Mouse (Mus musculus) stomach, postnatal 0 days (tissue): ENCODE data around the gene Nos2. TPM values are rescaled to one million over a fixed set of nuclear protein-coding genes. Genes with fewer than 3 reads are reported as not detected.

ENCODE experiments used
- ATAC-seq: fragments of 200-750 bp; cut with Nextera tagmentation; 2 replicates; pipeline ENCODE4 v1.8.0; 2017; ENCODE audit not compliant: low FRiP score, low TSS enrichment
- DNase-seq: peaks from one replicate; pipeline ENCODE4 v3.0.0-alpha.2; 2016; ENCODE audit warnings: low spot score
- H3K27ac ChIP-seq: fragments of 300-500 bp; sonication (generic); replicated peaks from 2 replicates; pipeline ENCODE4 v1.5.1; 2014; ENCODE audit warnings: mild to moderate bottlenecking, control low read depth
- H3K27me3 ChIP-seq: fragments of 300-500 bp; sonication (generic); 2 replicates; pipeline ENCODE4 v1.6.1; 2014; ENCODE audit warnings: low read length; ENCODE audit not compliant: control insufficient read depth, insufficient read depth
- H3K36me3 ChIP-seq: fragments of 300-500 bp; sonication (generic); 2 replicates; pipeline ENCODE4 v1.6.1; 2014; ENCODE audit warnings: low read length, mixed read lengths; ENCODE audit not compliant: control insufficient read depth, insufficient read depth
- H3K4me1 ChIP-seq: fragments of 300-500 bp; sonication (generic); replicated peaks from 2 replicates; pipeline ENCODE4 v1.6.1; 2014; ENCODE audit warnings: antibody characterized with exemption; ENCODE audit not compliant: control insufficient read depth, insufficient read depth
- H3K4me2 ChIP-seq: fragments of 300-500 bp; sonication (generic); replicated peaks from 2 replicates; pipeline ENCODE4 v1.6.1; 2014; ENCODE audit warnings: low read depth, mild to moderate bottlenecking, control low read depth, moderate library complexity
- H3K4me3 ChIP-seq: fragments of 300-500 bp; sonication (generic); 2 replicates; pipeline ENCODE4 v1.5.1; 2014; ENCODE audit warnings: low read depth, low read length, control low read depth
- H3K9ac ChIP-seq: fragments of 300-500 bp; sonication (generic); 2 replicates; pipeline ENCODE4 v1.6.1; 2014; ENCODE audit warnings: mild to moderate bottlenecking, low read length, control low read depth, mixed read lengths
- H3K9me3 ChIP-seq: fragments of 300-500 bp; sonication (generic); 2 replicates; pipeline ENCODE4 v1.6.1; 2016; ENCODE audit warnings: low read length; ENCODE audit not compliant: control insufficient read depth
- CTCF ChIP-seq: IDR thresholded peaks from 2 replicates; pipeline ENCODE4 v1.5.1; 2016; ENCODE audit warnings: antibody characterized with exemption, low read depth, mild to moderate bottlenecking, moderate library complexity
- EP300 ChIP-seq: optimal IDR thresholded peaks from 2 replicates; pipeline ENCODE3; 2016; ENCODE audit warnings: antibody characterized with exemption
- WGBS: fragments of 180-500 bp; shearing (Covaris S2); extraction: QIAGEN DNeasy Blood & Tissue Kit; methylation state at CpG from one replicate; pipeline ENCODE4 v1.1.7; 2014; 5-methylcytosine and 5-hydroxymethylcytosine counted together
- polyA plus RNA-seq: library from polyadenylated mRNA; unstranded; fragments of >200 nt; fragmentation: Nextera tagmentation; extraction: Ambion mirVana; gene quantifications from 2 replicates; pipeline ENCODE4 v1.2.1, GENCODE M21; 2015

Nos2 gene
- polyA plus RNA-seq, 1 experiment from 2014 or later = 0.27 TPM

- Histone ChIP-seq H3K36me3 (no peaks in the 10 kb centered on the region), H3K27ac (no peak overlapping the region), H3K27me3 (no peaks in the 10 kb centered on the region), H3K4me1 (no peaks in the 10 kb centered on the region), H3K9ac (no peak overlapping the region), H3K9me3 (no peaks in the 10 kb centered on the region), H3K4me3 (no peak overlapping the region), H3K4me2 (no peak overlapping the region)
- ATAC-seq (no peak), DNase-seq (no peak)
- WGBS = 11% methylated on average over 9 of the region's 9 CpGs
- TF ChIP-seq EP300 (no peak), CTCF (no peak)
Observed at GRCm38 (mm10) chr11:78924111-78924510, 3.5 kb downstream of the Nos2 start.

GRCm38 (mm10) chr11:78924916-78925315, 4.3 kb downstream of the Nos2 start:
- TF ChIP-seq CTCF = no peak
- TF ChIP-seq EP300 = no peak
- H3K4me3 ChIP-seq = peak overlapping the region; percentile 35
- H3K9ac ChIP-seq = no peak overlapping the region
- H3K9me3 ChIP-seq = no peaks in the 10 kb centered on the region
- no peaks in the 10 kb centered on the region for H3K36me3 ChIP-seq
- ATAC-seq (0 out of 2 replicates have a peak, but pooled peaks have one; percentile 16), DNase-seq (peak; percentile 28)
- no peaks in the 10 kb centered on the region for H3K4me1 ChIP-seq
- H3K27me3 ChIP-seq = no peaks in the 10 kb centered on the region
- H3K27ac ChIP-seq = no peak overlapping the region
- H3K4me2 ChIP-seq = peak overlapping the region; percentile 51
- under 1% methylated on average over 33 of the region's 37 CpGs for WGBS

- H3K9ac ChIP-seq = no peak overlapping the region
- H3K27ac ChIP-seq = no peak overlapping the region
- ATAC-seq (no peak), DNase-seq (peak; percentile 40)
- no peaks in the 10 kb centered on the region for H3K4me1 ChIP-seq
- H3K36me3 ChIP-seq = no peaks in the 10 kb centered on the region
- H3K4me3 ChIP-seq = no peak overlapping the region
- H3K27me3 ChIP-seq = no peaks in the 10 kb centered on the region
- no peak for TF ChIP-seq CTCF
- TF ChIP-seq EP300 = no peak
- H3K9me3 ChIP-seq = no peaks in the 10 kb centered on the region
- WGBS = 53% methylated on average over 5 of the region's 5 CpGs
- H3K4me2 ChIP-seq = no peak overlapping the region
Observed at GRCm38 (mm10) chr11:78929345-78929744, 8.8 kb downstream of the Nos2 start.

GRCm38 (mm10) chr11:78934307-78934706, 13.7 kb downstream of the Nos2 start:
- Histone ChIP-seq H3K9ac (no peak overlapping the region), H3K36me3 (no peaks in the 10 kb centered on the region), H3K9me3 (no peaks in the 10 kb centered on the region), H3K27ac (no peak overlapping the region), H3K4me1 (no peaks in the 10 kb centered on the region), H3K4me2 (no peak overlapping the region), H3K4me3 (no peak overlapping the region), H3K27me3 (no peaks in the 10 kb centered on the region)
- DNase-seq (no peak), ATAC-seq (no peak)
- 79% methylated on average over 7 of the region's 7 CpGs for WGBS
- TF ChIP-seq CTCF = no peak
- no peak for TF ChIP-seq EP300

- Histone ChIP-seq H3K4me1 (no peaks in the 10 kb centered on the region), H3K4me3 (no peak overlapping the region), H3K27me3 (no peaks in the 10 kb centered on the region), H3K9me3 (no peaks in the 10 kb centered on the region), H3K27ac (no peak overlapping the region), H3K4me2 (no peak overlapping the region), H3K36me3 (no peaks in the 10 kb centered on the region), H3K9ac (no peak overlapping the region)
- no peak for TF ChIP-seq EP300
- TF ChIP-seq CTCF = no peak
- DNase-seq = no peak
- 72% methylated on average over 4 of the region's 4 CpGs for WGBS
- ATAC-seq = no peak
Observed at GRCm38 (mm10) chr11:78934727-78935126, 14.1 kb downstream of the Nos2 start.

- Histone ChIP-seq H3K27me3 (no peaks in the 10 kb centered on the region), H3K4me1 (no peaks in the 10 kb centered on the region), H3K27ac (no peak overlapping the region), H3K9ac (no peak overlapping the region), H3K4me2 (no peak overlapping the region), H3K36me3 (no peaks in the 10 kb centered on the region), H3K4me3 (no peak overlapping the region), H3K9me3 (no peaks in the 10 kb centered on the region)
- TF ChIP-seq EP300 (no peak), CTCF (no peak)
- DNase-seq = no peak
- ATAC-seq = no peak
- 77% methylated on average over 6 of the region's 6 CpGs for WGBS
Observed at GRCm38 (mm10) chr11:78935178-78935577, 14.6 kb downstream of the Nos2 start.
